Mouse (Mus musculus): ENCODE measurements around the gene Ago4. TPM values are rescaled to one million over a fixed set of nuclear protein-coding genes. Genes with fewer than 3 reads are reported as not detected.

Gene Ago4
- 9.0 TPM for polyA plus RNA-seq (2014; fragmentation: Illumina TruSeq; extraction: RNeasy Lipid Tissue Mini Kit (QIAGEN cat#74804); ENCODE audit: low read depth, low replicate concordance)

DNA sequence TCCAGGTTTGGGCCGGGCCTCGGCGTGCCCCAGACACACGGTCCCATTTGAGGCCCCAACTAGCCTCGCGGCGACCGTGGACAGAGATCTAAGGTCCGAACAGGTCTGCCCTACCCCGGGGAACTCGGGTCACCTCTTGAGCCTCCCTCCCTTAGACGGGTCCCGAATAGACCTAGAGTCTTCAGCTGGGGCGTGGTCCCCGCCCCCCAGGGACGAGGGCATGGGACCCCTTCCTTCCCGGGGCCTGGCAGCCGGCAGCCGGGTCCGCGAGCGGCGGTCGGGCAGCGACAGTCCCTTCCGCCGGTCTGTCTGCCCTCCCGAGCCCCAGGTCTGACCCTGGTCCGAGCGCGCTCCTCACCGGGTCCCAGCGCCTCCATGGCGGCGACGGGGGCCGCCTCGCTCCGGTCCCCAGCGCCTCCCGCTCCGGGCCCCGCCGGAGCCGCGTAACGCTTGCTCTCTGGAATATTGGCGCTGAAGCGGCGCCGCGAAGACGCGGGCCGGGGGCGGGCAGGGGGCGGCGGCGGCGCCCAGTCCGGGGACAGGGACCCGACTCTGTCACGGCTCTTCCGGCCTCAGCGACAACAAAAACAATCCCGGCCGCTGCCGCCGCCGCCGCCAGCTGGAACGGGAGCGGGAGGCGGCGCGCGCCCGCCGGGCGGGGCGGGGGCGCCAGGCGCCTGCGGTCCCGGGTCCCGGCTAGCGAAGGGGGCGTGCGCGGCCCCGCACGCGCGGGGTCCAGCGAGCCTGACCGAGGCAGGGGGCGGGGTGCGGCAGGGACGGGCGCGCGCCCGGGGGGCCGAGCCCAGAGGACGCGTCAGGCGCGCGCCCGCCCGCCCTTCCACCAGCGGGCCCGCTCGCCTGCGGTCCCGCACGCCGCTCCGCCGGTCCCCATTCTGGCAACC lies at the start of gene Ago4:
Ago4 (minus strand) TSS at position 646 of the 902 bp plus-strand sequence.

DNA sequence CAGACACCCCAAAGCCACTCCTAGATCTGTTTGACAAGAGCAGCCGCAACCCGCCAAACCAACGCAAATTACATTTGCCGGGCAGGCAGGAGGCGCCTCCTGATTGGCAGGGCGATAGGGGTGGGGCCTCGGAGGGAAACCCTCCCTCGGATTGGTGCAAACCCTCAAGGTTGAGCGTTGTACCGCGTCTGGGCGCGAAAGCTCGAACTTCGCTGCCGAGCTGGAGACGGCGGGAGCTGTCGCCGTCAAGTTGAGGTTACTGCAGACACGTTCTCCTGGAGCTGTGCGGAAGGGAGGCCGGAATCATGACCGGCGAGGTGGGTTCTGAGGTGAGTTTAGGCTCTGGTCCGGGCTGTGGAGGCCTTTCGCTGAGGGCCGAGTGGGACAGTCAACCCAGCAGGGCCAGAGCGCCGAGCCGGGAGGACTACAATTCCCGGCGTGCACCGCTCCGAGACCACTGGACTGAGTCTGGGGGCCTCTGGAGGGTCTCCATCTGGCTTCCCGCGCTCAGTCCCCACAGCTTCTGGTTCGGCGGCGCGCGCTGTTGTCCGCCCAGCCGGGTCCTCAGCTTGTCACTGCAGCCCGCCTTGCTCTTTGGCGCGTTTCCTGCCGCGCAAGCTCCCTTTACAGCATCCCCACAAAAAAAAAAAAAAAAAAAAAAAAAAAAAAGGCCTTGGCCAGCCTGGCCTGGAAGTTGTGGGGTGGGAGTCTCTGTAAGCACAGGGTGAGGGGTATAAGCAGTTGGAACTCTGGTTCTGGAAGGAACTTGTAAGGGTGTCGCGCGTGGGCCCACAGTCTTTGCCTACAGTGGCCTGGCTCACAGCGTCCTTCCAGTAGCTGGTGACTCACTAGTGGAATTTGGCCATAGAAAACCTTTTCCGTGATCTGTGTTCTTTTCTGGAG lies 23.8 kb upstream of the Ago4 start, which contains the start of gene Clspn:
Clspn (plus strand) TSS at position 127 of the 903 bp plus-strand sequence.

DNA sequence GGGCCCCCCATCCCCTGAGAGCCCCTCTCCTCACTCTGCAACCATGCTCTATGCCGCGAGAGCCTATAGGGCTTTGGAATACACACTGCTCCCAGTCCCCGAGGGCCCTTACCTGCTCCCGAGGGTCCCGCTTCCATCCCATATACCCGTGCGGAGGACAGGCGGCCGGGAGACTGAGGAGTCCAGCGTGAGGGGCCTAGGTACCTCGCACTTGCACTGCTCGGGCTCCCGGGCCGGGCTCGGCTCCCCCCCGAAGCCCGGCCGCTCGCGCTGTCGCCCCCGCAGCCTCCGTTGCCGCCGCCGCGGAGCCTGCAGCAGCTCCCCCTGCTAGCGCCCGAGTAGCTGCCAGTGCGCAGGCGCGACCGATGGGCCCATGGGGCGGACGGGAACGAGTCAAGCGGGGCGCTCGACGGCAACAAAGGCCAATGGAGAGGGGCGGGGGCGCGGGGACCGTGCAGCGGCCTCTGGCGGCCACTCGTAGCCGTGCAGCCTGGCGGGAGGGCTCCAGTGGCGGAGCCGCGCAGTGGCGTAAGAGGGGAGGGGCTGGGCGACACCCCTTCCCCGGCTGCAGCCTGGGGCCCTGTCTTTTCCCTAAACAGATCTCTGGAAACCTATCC lies 64.9 kb downstream of the Ago4 start, which contains the start of gene Ago1:
Ago1 (minus strand) TSS at position 299 of the 617 bp plus-strand sequence.

Other genes starting within 250 kb of the Ago4 start
- gene Col8a2, start 246.7 kb downstream of the Ago4 start, polyA plus RNA-seq (2014; fragmentation: Illumina TruSeq; extraction: RNeasy Lipid Tissue Mini Kit (QIAGEN cat#74804); ENCODE audit: low read depth, low replicate concordance), result 1.4 TPM
- not detected for gene Adprhl2, start 211.8 kb downstream of the Ago4 start, polyA plus RNA-seq (2014; fragmentation: Illumina TruSeq; extraction: RNeasy Lipid Tissue Mini Kit (QIAGEN cat#74804); ENCODE audit: low read depth, low replicate concordance)
- not detected for gene Tekt2, start 207.8 kb downstream of the Ago4 start, polyA plus RNA-seq (2014; fragmentation: Illumina TruSeq; extraction: RNeasy Lipid Tissue Mini Kit (QIAGEN cat#74804); ENCODE audit: low read depth, low replicate concordance)
- 17.6 TPM for gene Ago3, start 103.9 kb downstream of the Ago4 start, polyA plus RNA-seq (2014; fragmentation: Illumina TruSeq; extraction: RNeasy Lipid Tissue Mini Kit (QIAGEN cat#74804); ENCODE audit: low read depth, low replicate concordance)
- gene Ago1, start 64.9 kb downstream of the Ago4 start, polyA plus RNA-seq (2014; fragmentation: Illumina TruSeq; extraction: RNeasy Lipid Tissue Mini Kit (QIAGEN cat#74804); ENCODE audit: low read depth, low replicate concordance), result 24.9 TPM
- gene Clspn, start 23.5 kb upstream of the Ago4 start, polyA plus RNA-seq (2014; fragmentation: Illumina TruSeq; extraction: RNeasy Lipid Tissue Mini Kit (QIAGEN cat#74804); ENCODE audit: low read depth, low replicate concordance), result 1.3 TPM
- gene 5730409E04Rik, start 76.3 kb upstream of the Ago4 start, polyA plus RNA-seq (2014; fragmentation: Illumina TruSeq; extraction: RNeasy Lipid Tissue Mini Kit (QIAGEN cat#74804); ENCODE audit: low read depth, low replicate concordance), result 13.8 TPM
- 93.7 TPM for gene Psmb2, start 144.2 kb upstream of the Ago4 start, polyA plus RNA-seq (2014; fragmentation: Illumina TruSeq; extraction: RNeasy Lipid Tissue Mini Kit (QIAGEN cat#74804); ENCODE audit: low read depth, low replicate concordance)
- not detected for gene Tfap2e, start 202.8 kb upstream of the Ago4 start, polyA plus RNA-seq (2014; fragmentation: Illumina TruSeq; extraction: RNeasy Lipid Tissue Mini Kit (QIAGEN cat#74804); ENCODE audit: low read depth, low replicate concordance)
- 0.52 TPM for gene Ncdn, start 220.0 kb upstream of the Ago4 start, polyA plus RNA-seq (2014; fragmentation: Illumina TruSeq; extraction: RNeasy Lipid Tissue Mini Kit (QIAGEN cat#74804); ENCODE audit: low read depth, low replicate concordance)
- 4.8 TPM for gene AU040320, start 220.1 kb upstream of the Ago4 start, polyA plus RNA-seq (2014; fragmentation: Illumina TruSeq; extraction: RNeasy Lipid Tissue Mini Kit (QIAGEN cat#74804); ENCODE audit: low read depth, low replicate concordance)